Mouse (Mus musculus): ENCODE measurements around the gene Mab21l1.

Gene Mab21l1

DNA sequence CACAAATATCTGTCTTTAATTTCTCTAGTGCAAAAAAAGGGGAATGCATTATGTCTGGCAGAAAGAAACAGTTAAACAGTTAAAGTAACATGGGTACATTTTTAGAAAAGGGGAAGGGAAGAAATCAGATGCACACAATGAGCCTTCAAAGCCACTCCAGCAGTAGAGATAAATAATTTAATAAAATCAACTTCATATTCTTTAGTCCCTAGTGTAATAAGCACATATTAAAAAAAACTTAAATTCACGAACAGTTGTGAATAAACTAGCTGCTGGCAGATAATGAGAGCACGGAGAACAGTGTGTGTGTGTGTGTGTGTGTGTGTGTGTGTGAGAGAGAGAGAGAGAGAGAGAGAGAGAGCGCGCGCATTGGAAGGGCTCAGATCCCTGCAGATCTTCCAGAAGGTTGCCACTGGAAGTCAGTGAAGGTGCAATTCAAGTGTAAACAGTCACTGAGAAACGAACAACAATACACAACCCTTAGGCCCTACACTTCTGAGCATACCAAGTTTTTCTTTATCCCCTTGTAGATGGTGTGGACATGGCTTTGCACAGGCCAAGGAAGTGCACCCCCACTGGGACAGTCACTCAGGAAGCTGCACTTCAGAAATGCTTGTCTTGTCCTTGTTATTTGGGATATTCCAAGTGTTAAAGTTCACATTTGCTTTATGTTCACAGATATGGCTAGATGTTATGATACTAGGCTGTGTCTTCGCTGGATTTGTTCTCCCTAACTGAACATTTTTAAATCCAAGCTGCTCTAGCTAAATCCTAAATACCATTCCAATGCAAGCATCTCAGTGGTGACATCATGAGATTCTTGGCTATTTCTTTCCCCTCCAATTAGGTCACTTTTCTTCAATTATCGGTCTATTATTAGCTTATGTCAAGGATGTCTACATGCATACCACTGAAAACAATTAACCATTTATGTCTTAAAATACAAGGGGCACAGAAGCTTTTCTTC lies 3.3 kb upstream of the Mab21l1 start:
- DNase-seq (ENCODE audit: low read depth in 1 of 2, low spot score in 2 of 2) = no peak

DNA sequence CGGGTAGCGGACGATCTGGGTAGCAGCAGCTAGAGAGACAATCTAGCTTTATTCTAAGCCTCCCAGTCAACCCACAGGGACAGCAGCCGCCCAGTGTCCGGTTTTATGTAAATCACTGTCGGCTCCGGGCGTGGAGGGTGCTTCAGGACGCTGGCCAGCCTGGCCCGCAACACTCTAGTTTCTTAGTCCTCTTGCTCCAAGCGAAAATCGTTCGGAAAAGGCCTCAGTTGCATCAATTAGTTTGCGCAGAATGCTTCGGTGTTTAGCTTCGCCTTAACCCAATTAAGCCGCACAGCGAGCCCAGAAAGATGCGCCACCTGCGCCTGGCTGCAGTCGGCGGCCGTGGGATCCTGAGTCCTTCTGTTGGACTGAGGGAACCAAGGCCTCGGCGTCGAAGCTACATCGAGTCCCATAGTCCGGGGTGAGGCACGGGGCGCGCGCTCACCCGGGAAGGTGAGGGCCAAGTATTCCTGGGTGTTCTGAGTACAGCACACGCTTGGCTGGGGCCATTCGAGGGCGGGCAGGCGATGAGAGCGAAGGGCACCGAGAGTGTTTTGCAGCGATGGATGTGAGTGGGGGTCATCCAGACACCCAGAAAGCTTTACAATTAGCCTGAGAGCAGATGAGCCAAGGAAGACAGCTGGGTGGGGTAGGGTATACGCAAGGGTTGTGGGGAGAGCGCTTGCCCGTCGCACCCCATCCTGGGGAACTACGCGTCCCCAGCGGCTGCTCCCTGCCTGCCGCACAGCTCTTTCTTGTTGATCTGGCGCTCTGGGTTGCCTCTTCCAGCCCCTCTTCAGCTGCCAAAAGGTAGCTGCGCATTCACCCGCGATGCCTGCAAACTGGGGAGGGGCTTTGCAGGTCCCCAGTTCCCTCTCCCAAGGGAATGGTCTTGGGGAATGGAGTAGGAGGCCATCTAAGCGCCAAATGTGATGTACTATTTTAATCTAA lies 1.9 kb upstream of the Mab21l1 start:
- DNase-seq (ENCODE audit: low read depth in 1 of 2, low spot score in 2 of 2) = no peak

DNA sequence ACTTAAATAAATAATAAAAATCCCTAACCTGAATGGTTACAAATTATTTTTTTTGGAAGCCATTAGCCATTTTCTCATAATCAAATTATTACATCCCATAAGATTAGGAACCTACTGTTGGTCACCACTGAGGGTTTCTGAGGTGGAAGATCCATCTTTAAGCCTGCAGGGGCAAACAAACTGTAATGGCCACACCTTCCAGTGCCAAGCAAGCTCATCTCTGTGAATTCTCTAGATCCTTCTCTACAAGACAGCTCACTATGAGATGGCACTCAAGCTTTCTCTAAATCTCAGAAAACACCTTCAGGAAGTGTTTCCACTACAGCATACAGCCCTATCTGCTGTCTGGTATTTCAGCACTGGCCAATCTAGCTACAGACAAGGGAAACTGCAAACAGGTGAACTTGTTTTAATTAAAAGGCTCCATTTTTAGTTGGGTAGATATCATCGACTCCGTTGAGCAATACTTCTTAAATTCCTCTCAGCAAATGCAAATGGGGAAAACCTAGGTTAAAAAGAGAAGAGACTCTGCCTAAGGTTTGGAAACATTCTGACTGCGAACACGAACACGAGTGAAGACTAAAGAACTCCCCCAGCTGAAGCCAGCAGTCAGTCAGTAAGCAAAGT lies 768 bp upstream of the Mab21l1 start:
- DNase-seq (ENCODE audit: low read depth in 1 of 2, low spot score in 2 of 2) = no peak

DNA sequence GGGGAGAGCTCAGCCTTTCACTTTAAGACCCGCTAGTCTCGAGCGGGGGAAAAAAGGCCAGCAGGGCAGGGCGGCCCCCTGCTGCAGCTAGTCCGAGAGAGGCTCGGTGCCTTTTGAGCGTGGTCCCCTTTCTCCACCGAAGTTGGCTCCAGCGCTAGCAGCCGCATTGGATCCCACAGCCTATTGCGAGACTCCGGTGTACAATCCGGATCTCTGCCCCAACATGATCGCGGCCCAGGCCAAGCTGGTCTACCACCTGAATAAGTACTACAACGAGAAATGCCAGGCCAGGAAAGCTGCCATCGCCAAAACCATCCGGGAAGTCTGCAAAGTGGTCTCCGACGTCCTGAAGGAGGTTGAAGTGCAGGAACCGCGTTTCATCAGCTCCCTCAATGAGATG lies 461 bp downstream of the Mab21l1 start:
- DNase-seq (ENCODE audit: low read depth in 1 of 2, low spot score in 2 of 2) = no peak

DNA sequence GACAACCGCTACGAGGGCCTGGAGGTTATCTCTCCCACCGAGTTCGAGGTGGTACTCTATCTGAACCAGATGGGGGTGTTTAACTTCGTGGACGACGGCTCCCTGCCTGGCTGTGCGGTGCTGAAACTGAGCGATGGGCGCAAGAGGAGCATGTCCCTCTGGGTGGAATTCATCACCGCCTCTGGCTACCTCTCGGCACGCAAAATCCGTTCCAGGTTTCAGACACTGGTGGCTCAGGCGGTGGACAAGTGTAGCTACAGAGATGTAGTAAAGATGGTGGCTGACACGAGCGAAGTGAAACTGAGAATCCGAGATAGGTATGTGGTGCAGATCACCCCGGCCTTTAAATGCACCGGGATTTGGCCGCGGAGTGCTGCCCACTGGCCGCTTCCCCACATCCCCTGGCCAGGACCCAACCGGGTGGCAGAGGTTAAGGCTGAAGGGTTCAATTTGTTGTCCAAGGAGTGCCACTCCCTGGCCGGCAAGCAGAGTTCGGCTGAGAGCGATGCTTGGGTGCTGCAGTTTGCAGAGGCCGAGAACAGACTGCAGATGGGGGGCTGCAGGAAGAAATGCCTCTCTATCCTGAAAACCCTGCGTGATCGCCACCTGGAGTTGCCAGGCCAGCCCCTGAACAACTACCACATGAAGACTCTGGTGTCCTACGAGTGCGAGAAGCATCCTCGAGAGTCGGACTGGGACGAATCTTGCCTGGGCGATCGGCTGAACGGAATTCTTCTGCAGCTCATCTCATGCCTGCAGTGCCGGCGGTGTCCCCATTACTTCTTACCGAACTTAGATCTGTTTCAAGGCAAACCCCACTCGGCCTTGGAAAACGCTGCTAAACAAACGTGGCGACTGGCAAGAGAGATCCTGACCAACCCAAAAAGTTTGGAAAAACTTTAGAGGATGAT lies 1.1 kb downstream of the Mab21l1 start:
- no peak for DNase-seq (ENCODE audit: low read depth in 1 of 2, low spot score in 2 of 2)

DNA sequence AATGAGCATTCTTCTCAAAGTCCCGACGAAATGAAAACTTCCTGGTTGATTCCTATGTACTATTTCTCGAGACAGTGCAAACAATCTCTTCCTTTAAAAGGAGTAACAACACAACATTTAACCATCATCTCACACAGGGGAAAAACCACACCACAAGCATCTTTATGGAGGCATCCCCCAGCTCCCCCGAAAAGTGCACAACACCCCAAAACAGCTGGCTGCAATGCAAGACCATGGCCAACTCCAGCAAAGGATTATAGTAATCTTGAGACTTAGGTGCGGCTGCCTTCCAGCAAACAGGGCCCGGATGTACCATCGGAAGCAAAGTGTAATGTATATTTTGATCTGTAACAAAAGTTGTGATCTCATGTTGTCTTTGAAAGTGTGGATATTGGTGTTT lies 1.8 kb downstream of the Mab21l1 start:
- no peak for DNase-seq (ENCODE audit: low read depth in 1 of 2, low spot score in 2 of 2)

DNA sequence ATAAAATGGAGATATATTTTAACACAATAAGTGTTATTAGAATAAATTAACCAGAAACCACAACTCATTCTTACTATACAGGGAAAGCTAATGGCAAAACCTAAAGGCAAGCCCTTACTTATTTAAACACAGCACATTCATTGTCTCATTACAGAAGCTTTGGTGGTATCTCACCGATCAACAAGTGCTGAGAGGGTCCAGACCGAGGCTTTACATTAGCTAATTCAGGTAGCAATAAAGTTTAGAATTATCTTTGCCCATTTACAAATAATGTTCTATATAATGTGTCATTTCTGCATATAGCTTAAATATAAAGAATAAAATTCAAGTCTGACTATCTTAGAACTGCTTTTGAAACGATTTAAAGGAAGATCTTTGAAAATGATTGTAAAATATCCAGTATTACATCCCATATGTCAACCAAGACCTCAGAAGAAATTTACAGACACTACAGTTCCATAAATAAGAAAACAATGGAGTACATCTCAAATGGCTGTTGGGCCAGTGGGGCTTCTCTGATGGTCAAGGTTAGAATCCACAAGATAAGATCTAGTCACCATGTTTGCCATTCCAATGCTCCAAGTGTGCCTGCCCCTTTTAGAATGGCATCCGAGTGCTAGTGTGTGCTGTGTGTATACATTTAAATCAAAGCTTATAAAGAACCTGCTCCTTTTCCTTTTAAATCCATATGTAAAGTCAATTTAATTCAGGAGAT lies 3.1 kb downstream of the Mab21l1 start:
- no peak for DNase-seq (ENCODE audit: low read depth in 1 of 2, low spot score in 2 of 2)

DNA sequence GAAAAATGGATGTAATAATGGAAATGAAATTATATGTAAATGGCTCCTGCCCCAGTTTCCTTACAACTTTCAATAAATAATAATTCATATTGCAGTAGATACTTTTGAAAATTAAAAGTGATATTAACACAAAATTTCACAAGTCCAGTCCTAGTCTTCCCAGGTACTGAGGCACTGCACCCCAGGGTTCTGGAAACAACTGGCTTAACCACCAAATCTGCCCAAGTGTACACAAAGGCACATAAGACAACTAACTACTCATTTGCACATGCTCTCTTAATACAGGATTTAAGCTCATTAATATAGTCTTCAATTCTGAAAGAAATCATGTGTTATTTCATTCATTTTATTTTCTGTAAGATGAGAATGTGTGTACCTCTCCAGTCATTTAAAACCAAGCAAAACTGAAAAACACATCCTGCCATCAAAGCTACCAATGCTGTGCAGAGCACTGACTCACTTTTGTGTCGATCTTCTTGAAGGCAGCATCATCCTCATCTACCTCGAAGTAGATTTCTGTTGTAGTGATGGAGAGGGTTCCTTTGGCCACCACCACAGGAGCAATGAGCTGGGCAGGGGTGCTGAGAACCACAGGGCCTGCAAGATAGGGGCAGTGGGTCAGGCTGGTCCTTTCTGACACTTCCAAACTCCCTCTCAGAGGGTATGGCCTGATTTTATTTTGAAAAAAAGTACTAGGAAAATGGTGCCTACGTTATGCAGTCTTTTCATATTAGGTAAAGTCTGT lies 3.8 kb downstream of the Mab21l1 start:
- no peak for DNase-seq (ENCODE audit: low read depth in 1 of 2, low spot score in 2 of 2)

DNA sequence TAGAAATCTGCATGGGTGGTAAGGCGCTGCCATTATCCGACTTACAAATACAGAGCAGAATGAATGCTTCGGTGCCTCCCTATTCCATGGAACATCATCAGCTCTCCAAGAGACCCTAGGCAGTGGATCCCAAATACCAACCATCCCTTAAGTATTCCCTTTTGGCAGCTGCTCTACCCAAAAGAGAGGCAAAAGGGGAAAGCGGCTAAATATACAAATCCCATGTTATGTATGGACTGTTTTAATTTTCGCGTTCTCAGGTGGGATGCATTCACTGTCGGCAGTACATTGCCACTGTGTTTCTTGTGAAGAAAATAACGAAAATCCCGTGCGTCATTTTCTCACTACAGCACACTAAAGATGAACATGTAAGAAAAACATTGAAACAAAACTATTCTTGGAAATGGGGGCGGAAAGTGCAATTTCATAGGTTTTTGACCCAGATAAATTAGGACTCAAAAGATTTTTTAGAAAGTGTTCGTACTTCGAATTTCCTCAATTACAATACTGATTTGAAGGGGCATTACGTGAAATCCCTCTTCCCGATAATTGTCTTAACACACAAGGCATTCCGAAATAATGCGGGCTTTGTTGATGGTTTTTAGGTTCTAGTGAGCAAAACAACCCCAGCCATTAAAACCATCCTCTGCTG lies 4.7 kb downstream of the Mab21l1 start:
- no peak for DNase-seq (ENCODE audit: low read depth in 1 of 2, low spot score in 2 of 2)

DNA sequence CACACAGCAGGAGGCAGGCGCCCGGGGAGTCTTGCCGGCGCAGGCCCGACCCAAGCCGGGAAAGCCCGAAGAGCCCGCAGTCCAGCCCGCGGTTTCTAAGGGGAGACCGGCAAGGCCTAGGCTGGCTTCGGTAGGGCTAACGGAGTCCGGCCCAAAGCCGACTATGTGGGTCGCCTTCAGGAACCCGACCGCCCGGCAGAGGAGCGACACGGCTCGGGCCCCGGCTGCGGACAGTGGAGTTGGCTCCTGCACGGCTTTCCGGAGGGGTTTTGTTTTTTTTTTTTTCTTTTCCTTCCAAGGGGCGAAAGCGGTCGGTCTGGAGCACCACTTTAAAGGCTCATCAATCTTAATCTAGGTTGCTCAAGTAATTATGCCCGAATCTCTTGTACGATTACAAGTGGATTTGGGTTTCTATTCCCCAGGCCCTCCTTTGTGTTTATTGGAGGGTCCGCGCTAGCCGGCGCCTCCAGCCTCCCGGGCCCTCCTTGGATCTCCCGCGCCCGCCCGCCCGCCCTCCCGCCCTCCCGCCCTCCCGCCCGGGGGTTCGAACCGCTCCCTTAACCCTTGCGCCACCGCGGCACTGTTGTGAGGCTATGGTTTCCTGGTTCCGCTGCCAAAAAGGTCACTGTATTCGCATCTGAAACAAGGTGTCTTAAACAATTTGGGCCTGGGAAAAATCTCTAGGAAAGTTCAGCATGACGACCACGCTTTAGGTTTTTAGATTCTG lies 5.3 kb downstream of the Mab21l1 start:
- no peak for DNase-seq (ENCODE audit: low read depth in 1 of 2, low spot score in 2 of 2)

DNA sequence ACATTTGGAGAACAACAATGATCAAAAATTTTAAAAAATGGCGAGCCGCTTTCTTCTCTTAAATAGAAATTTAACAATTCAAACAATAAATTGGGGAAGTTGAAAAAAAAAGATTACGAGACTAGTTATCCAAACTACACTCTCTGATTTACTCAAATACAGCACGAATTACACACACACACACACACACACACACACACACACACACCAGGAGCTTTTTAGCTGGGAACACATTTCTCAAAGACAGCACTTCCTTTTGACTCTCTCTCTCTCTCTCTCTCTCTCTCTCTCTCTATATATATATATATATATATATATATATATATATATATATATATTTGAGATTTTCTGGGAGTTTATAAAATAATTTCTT lies 5.9 kb downstream of the Mab21l1 start:
- DNase-seq (ENCODE audit: low read depth in 1 of 2, low spot score in 2 of 2) = no peak

DNA sequence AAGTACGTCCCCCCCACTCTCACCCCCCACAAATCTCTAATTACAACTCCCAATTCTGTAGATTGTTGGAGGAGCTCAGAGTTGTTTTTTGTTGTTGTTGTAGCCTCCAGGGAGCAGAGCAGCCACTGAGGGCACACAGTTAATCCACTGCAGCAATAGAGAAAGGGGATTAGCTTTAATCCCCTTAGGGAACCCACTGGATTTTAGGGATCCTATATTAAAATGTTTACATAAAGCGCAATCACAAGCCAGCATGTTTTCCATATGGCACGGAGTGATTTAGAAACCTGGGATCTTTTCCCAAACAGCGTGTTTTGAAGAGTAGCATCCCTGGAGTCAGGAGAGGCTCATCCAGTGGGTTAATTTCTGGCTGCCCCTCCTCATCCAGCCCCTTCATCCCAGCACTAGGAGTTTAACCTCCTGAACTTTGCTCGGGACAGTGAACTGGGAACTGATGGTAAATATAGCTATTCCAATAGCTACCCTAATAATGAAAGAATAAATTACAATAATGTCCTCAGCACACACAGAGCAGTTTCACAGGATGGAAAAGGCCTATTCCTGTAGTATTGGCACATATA lies 6.4 kb downstream of the Mab21l1 start:
- no peak for DNase-seq (ENCODE audit: low read depth in 1 of 2, low spot score in 2 of 2)

DNA sequence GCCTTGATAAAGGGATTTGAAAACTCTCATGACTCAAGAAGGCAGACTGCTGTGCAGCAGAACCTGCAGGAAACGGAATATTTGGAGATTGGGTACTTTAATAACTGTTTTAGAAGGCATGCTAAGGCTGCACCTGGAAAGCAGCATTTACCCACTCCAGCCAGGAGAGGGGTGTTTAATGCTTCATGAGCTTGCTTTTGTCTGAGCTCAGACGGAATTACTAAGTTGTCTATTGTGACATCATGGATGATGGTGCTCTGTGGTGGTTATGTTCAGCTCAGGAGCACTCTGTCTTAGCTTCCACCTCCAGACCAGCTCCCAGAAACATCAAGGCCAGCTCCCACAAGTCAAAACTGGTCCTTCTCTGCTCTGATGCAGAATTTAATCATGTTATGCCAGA lies 7.5 kb downstream of the Mab21l1 start:
- no peak for DNase-seq (ENCODE audit: low read depth in 1 of 2, low spot score in 2 of 2)

DNA sequence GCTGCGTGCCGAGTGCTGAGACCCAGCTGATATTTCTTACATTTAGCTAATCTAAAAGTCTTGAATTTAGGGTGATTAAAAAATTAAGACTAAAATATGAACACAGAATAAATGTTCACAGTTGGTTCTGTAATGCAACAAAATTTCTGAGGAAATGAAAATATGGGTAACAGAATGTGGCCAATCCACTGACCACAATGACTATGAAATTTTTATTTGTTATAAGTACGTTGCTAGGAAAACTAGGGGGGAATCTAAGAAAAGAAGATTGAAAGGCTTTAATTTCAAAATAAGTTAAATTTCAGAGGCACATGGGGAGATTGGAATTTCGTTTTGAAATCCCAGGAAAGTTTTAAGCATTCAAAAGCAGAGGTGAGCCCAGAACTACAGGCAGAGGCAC lies 8.3 kb downstream of the Mab21l1 start:
- no peak for DNase-seq (ENCODE audit: low read depth in 1 of 2, low spot score in 2 of 2)

DNA sequence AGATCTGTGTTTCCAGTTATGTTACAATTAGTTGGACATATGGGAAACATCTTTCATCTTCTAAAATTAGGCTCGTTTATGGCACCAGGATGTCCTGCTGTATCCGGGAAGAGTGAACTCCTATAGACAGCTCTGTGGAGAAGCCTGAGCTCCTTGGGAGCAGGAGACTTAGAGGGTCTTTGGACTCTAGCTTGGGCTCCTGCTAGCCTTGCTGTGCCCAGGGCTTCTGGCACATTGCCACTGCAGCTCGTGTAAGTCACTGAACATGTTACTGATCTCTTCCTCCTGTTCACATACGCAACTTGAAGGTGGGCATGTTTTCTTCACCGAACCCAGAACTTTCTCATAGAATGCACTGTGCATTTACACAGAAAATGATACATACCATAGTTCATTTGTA lies 9.9 kb downstream of the Mab21l1 start:
- no peak for DNase-seq (ENCODE audit: low read depth in 1 of 2, low spot score in 2 of 2)

DNA sequence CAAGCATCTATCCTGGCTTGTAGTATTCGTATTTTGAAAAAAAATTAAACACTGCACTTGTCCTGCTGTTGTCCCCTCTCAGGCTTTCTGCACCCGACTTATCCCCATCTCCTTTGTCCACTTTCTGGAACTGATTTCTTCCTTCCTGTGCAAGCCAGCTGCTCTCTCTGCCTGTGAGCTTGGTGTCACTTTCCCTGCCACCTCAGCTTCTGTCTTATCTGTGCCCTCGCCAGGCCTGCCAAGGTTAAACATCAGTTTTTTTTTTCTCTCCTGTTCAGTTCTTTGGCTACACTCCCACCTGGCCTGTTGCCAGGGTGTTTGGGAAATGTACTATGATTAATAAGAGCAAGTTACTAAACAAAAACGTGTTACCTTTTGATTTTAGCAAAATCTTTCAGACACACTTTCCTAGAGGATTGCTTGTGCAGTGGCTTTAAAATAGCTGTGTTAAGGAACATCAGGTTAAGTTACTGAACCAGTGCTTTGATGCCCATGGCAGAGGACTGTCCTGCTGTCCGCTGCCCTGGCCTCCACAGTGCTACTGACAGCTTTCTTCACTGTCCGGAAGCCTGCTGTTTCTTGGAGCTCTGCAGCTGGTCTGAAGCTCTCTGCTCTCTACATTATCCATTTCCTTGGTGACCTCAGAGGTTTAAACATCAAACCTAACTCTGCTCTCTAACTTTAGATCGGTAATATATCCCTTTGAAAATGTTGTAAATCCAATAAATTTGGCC lies 11.7 kb downstream of the Mab21l1 start:
- no peak for DNase-seq (ENCODE audit: low read depth in 1 of 2, low spot score in 2 of 2)

DNA sequence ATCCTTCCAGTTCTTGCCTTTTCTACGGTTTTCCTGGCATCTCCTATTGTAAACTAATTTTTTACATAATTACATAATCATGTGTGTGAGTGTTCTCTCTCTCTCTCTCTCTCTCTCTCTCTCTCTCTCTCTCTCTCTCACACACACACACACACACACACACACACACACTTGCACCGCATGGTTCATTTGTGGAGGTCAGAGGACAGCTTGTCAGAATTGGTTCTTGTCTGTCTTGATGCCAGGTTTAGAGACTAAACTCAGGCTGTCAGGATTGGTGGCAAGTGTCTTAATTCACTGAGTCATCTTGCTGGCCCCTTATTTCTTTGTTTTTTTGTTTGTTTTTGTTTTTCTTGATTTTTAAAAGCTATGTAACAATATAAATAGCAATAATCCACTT lies 12.5 kb downstream of the Mab21l1 start:
- no peak for DNase-seq (ENCODE audit: low read depth in 1 of 2, low spot score in 2 of 2)

Data from monocyte, adult 2 months (primary cell).